Mouse (Mus musculus) spleen, adult 2 months (tissue): ENCODE data around the gene Rgs5.

Source experiments
- CTCF ChIP-seq: fragments of 200-500 bp; IDR thresholded peaks from 2 replicates; pipeline ENCODE4 v1.5.1; 2011; ENCODE audit warnings: mild to moderate bottlenecking, inconsistent platforms; ENCODE audit not compliant: insufficient read depth, insufficient read length, insufficient replicate concordance; ENCODE audit errors: extremely low read depth
- POLR2A ChIP-seq: fragments of 200-500 bp; IDR thresholded peaks from 2 replicates; pipeline ENCODE4 v1.6.1; 2011; ENCODE audit warnings: low read depth, low read length, inconsistent platforms

GRCm38 (mm10) chr1:169726319-169726718 is 71.0 kb downstream of the Rgs5 start:
- TF ChIP-seq CTCF (no peak), POLR2A (no peak)
